Mouse (Mus musculus) liver, embryonic 15.5 days (tissue): Measurements from ENCODE around the gene Arid5b. TPM values are rescaled to one million over a fixed set of nuclear protein-coding genes. Genes with fewer than 3 reads are reported as not detected.

Source experiments
- ATAC-seq: fragments of 200-750 bp; cut with Nextera tagmentation; 2 replicates; pipeline ENCODE4 v1.8.0; 2017; ENCODE audit warnings: moderate number of reproducible peaks, mild to moderate bottlenecking, moderate library complexity; ENCODE audit not compliant: insufficient read depth
- H3K27ac ChIP-seq: fragments of 300-500 bp; sonication (generic); replicated peaks from 2 replicates; pipeline ENCODE4 v1.5.1; 2015; ENCODE audit warnings: mild to moderate bottlenecking, inconsistent platforms
- H3K27me3 ChIP-seq: fragments of 300-500 bp; sonication (generic); 2 replicates; pipeline ENCODE4 v1.6.1; 2015; ENCODE audit warnings: mild to moderate bottlenecking, inconsistent platforms
- H3K36me3 ChIP-seq: fragments of 300-500 bp; sonication (generic); replicated peaks from 2 replicates; pipeline ENCODE4 v1.6.1; 2015; ENCODE audit warnings: moderate library complexity, mild to moderate bottlenecking, inconsistent platforms
- H3K4me1 ChIP-seq: fragments of 300-500 bp; sonication (generic); replicated peaks from 2 replicates; pipeline ENCODE4 v1.6.1; 2015; ENCODE audit warnings: inconsistent platforms
- H3K4me2 ChIP-seq: fragments of 300-500 bp; sonication (generic); 2 replicates; pipeline ENCODE4 v1.6.1; 2015; ENCODE audit warnings: moderate library complexity, mild to moderate bottlenecking, inconsistent platforms
- H3K4me3 ChIP-seq: fragments of 300-500 bp; sonication (generic); replicated peaks from 2 replicates; pipeline ENCODE4 v1.5.1; 2015; ENCODE audit warnings: mild to moderate bottlenecking, inconsistent platforms
- H3K9ac ChIP-seq: fragments of 300-500 bp; sonication (generic); 2 replicates; pipeline ENCODE4 v1.6.1; 2015; ENCODE audit warnings: moderate library complexity, mild to moderate bottlenecking, inconsistent platforms
- H3K9me3 ChIP-seq: fragments of 300-500 bp; sonication (generic); replicated peaks from 2 replicates; pipeline ENCODE4 v1.6.1; 2016; ENCODE audit warnings: inconsistent platforms
- WGBS: fragments of 180-500 bp; shearing (Covaris S2); methylation state at CpG from one replicate; pipeline ENCODE4 v1.1.7; 2015; ENCODE audit warnings: mixed read lengths; ENCODE audit not compliant: insufficient replicate concordance; 5-methylcytosine and 5-hydroxymethylcytosine counted together
- polyA plus RNA-seq: library from polyadenylated mRNA; unstranded; fragments of >200 nt; fragmentation: Nextera tagmentation; extraction: Ambion mirVana; gene quantifications from 2 replicates; pipeline ENCODE4 v1.2.1, GENCODE M21; 2015

The Arid5b gene
- polyA plus RNA-seq, 1 experiment from 2014 or later, result 5.8 TPM

GRCm38 (mm10) chr10:68173634-68174033, 104.9 kb downstream of the Arid5b start:
- Histone ChIP-seq H3K4me1 (no peaks in the 10 kb centered on the region), H3K9me3 (no peaks in the 10 kb centered on the region), H3K4me3 (no peak overlapping the region), H3K4me2 (no peak overlapping the region), H3K36me3 (no peaks in the 10 kb centered on the region; the same call in 1 of the 2 replicates), H3K27me3 (no peaks in the 10 kb centered on the region), H3K27ac (no peak overlapping the region), H3K9ac (no peak overlapping the region)
- ATAC-seq, result no peak
- WGBS, result 77% methylated on average over 9 of the region's 9 CpGs

DNA sequence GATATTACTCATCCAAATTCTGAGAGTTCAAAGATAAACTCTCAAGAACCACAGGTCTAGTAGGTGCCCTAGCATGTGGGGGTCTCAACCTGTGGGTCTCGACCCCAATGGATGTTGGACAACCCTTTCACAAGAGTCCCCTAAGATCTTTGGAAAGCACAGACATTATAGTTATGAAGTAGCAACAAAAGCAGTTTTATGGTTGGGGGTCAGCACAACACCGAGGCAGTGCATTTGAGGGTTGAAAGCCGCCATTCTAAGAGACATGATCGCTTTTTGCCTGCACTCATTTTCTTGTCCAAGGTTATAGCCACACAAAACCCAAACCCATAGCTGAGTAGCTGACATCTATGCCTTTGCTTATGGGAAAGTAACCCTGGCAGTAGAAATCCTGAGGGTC, 105.6 kb downstream of the Arid5b start:
- Histone ChIP-seq H3K4me2 (no peak overlapping the region), H3K9ac (no peak overlapping the region), H3K27ac (no peak overlapping the region), H3K36me3 (no peaks in the 10 kb centered on the region; the same call in 1 of the 2 replicates), H3K27me3 (no peaks in the 10 kb centered on the region), H3K4me1 (no peaks in the 10 kb centered on the region), H3K9me3 (no peaks in the 10 kb centered on the region), H3K4me3 (no peak overlapping the region)
- ATAC-seq, result no peak
- 70% methylated on average over 4 of the region's 4 CpGs for WGBS

DNA sequence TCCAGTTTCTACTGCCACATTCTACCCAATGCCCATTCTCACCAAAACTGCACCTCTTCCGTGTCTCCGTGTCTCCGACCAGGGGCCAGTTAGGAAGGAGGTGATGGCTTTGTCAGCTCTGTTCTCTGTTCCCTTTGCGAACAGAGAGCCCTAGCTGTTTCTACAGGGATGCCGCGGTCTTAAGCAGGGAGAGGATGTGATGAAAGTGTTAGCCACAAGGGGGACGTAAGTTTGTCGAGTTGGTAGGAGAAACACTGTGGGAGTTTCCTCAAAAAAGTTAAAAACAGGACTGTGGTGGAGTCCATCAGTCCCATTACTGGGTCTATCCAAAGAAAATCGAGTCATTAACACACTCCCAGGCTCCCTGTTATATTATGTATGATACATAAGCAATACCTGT, 106.6 kb downstream of the Arid5b start:
- Histone ChIP-seq H3K9ac (no peak overlapping the region), H3K27me3 (no peaks in the 10 kb centered on the region), H3K4me1 (peaks cover 7% of the 10 kb centered on the region), H3K4me2 (no peak overlapping the region), H3K4me3 (no peak overlapping the region), H3K27ac (no peak overlapping the region), H3K9me3 (no peaks in the 10 kb centered on the region), H3K36me3 (no peaks in the 10 kb centered on the region; the same call in 1 of the 2 replicates)
- no peak for ATAC-seq
- WGBS, result 50% methylated on average over 9 of the region's 9 CpGs

GRCm38 (mm10) chr10:68168613-68169012, 109.9 kb downstream of the Arid5b start:
- H3K9me3 ChIP-seq, result no peaks in the 10 kb centered on the region
- WGBS, result 69% methylated on average over 6 of the region's 6 CpGs
- no peak overlapping the region for H3K4me3 ChIP-seq
- no peak overlapping the region for H3K4me2 ChIP-seq
- H3K9ac ChIP-seq, result no peak overlapping the region
- H3K27me3 ChIP-seq, result no peaks in the 10 kb centered on the region
- H3K4me1 ChIP-seq, result peaks cover 22% of the 10 kb centered on the region
- no peak overlapping the region for H3K27ac ChIP-seq
- H3K36me3 ChIP-seq, result no peaks in the 10 kb centered on the region; the same call in 1 of the 2 replicates
- ATAC-seq, result no peak

GRCm38 (mm10) chr10:68168141-68168540, 110.4 kb downstream of the Arid5b start:
- no peak overlapping the region for H3K9ac ChIP-seq
- 76% methylated on average over 8 of the region's 8 CpGs for WGBS
- no peak for ATAC-seq
- H3K36me3 ChIP-seq, result no peaks in the 10 kb centered on the region; the same call in 1 of the 2 replicates
- H3K4me2 ChIP-seq, result no peak overlapping the region
- no peaks in the 10 kb centered on the region for H3K9me3 ChIP-seq
- H3K27ac ChIP-seq, result no peak overlapping the region
- no peak overlapping the region for H3K4me3 ChIP-seq
- H3K4me1 ChIP-seq, result peaks cover 22% of the 10 kb centered on the region
- H3K27me3 ChIP-seq, result no peaks in the 10 kb centered on the region

DNA sequence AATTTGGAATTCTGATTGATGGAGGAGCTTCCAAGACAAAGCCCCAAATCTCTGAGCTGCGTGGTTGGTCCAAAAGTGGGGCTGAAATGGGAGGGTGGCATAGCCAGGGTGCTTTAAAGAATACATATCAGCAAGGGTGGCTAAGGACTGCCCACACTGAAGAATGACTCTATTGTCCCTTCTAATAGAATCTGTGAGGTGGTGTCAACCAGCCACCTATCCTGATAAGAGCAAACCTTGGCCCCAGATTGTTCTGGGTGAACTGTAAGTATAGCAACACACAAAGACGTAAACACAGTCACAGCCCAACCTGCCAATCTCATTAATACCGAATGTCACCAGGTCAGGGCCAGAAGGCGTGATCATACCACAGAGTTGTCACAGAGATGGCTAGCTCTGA, 111.4 kb downstream of the Arid5b start:
- no peaks in the 10 kb centered on the region for H3K9me3 ChIP-seq
- H3K36me3 ChIP-seq, result no peaks in the 10 kb centered on the region; the same call in 1 of the 2 replicates
- peaks cover 22% of the 10 kb centered on the region for H3K4me1 ChIP-seq
- no peak overlapping the region for H3K9ac ChIP-seq
- 65% methylated on average over 4 of the region's 4 CpGs for WGBS
- no peaks in the 10 kb centered on the region for H3K27me3 ChIP-seq
- no peak for ATAC-seq
- H3K4me3 ChIP-seq, result no peak overlapping the region
- H3K27ac ChIP-seq, result 0 out of 2 replicates have a peak overlapping the region, but pooled peaks have one; percentile 24
- no peak overlapping the region for H3K4me2 ChIP-seq

DNA sequence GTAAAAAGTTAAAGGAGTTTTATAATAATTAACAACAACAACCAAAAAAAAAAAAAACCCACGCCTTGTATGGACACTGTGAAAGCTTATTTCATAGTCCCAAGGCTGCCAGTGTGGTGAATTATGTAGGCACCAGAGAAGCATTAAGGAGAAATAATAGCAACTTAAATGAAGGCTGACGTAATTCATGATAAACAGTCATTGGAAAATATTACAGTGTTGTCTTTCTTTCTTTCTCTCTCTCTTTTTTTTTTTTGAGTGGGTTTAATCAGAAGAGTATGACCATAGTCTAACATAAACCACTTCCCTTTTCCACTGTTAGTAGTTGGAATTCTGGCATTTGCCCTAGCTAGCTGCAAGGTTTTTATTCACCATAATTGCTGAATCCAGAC, 111.8 kb downstream of the Arid5b start:
- Histone ChIP-seq H3K4me1 (peaks cover 22% of the 10 kb centered on the region), H3K4me3 (no peak overlapping the region), H3K9ac (no peak overlapping the region), H3K27me3 (no peaks in the 10 kb centered on the region), H3K9me3 (no peaks in the 10 kb centered on the region), H3K4me2 (no peak overlapping the region), H3K36me3 (no peaks in the 10 kb centered on the region; the same call in 1 of the 2 replicates), H3K27ac (no peak overlapping the region)
- ATAC-seq, result no peak
- WGBS, result 61% methylated on average over 2 of the region's 2 CpGs

GRCm38 (mm10) chr10:68165709-68166694, 112.5 kb downstream of the Arid5b start:
- WGBS, result 63% methylated on average over 10 of the region's 10 CpGs
- Histone ChIP-seq H3K27ac (no peak overlapping the region), H3K4me2 (no peak overlapping the region), H3K36me3 (peaks cover 5% of the 10 kb centered on the region; the same call in 1 of the 2 replicates), H3K9ac (no peak overlapping the region), H3K4me1 (peaks cover 22% of the 10 kb centered on the region), H3K9me3 (no peaks in the 10 kb centered on the region), H3K4me3 (no peak overlapping the region), H3K27me3 (no peaks in the 10 kb centered on the region)
- ATAC-seq, result no peak

GRCm38 (mm10) chr10:68164723-68165706, 113.5 kb downstream of the Arid5b start:
- 67% methylated on average over 8 of the region's 8 CpGs for WGBS
- Histone ChIP-seq H3K9ac (no peak overlapping the region), H3K4me1 (peaks cover 28% of the 10 kb centered on the region), H3K27me3 (no peaks in the 10 kb centered on the region), H3K9me3 (no peaks in the 10 kb centered on the region), H3K36me3 (peaks cover 7% of the 10 kb centered on the region; the same call in 1 of the 2 replicates), H3K4me2 (no peak overlapping the region), H3K27ac (no peak overlapping the region), H3K4me3 (no peak overlapping the region)
- ATAC-seq, result no peak

DNA sequence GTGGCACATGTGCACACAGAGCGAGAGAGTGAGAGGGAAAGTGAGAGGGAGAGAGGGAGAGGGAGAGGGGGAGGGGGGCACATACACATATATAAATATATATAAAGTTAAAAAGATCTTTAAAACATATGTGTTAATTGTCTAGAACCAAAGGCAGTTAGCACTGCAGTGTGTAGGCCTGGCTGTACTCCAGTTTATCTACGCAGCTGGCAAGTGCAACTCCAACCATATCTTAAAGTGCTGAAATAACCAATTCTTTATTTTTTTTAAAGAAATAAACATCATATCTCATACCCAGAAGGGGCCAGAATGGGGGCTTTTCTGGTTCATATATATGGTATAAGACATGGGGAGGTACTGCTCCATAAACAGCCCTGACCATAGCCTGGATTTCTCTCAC, 114.4 kb downstream of the Arid5b start:
- Histone ChIP-seq H3K4me2 (no peak overlapping the region), H3K36me3 (peaks cover 7% of the 10 kb centered on the region; the same call in 1 of the 2 replicates), H3K27ac (no peak overlapping the region), H3K9ac (no peak overlapping the region), H3K9me3 (no peaks in the 10 kb centered on the region), H3K4me3 (no peak overlapping the region), H3K4me1 (peaks cover 37% of the 10 kb centered on the region), H3K27me3 (no peaks in the 10 kb centered on the region)
- no peak for ATAC-seq
- WGBS, result 76% methylated on average over 2 of the region's 2 CpGs
